Mouse (Mus musculus) liver, embryonic 11.5 days (tissue): ENCODE measurements around the gene Gm28710. TPM values are rescaled to one million over a fixed set of nuclear protein-coding genes. Genes with fewer than 3 reads are reported as not detected.

Experiments
- ATAC-seq: fragments of 200-750 bp; cut with Nextera tagmentation; replicated peaks from 2 replicates; pipeline ENCODE4 v1.8.0; 2017; ENCODE audit warnings: moderate number of reproducible peaks, mild to moderate bottlenecking, moderate TSS enrichment, moderate library complexity; ENCODE audit not compliant: low FRiP score
- DNase-seq: peaks from one replicate; pipeline ENCODE4 v3.0.0-alpha.2; 2017; ENCODE audit warnings: low spot score
- H3K27ac ChIP-seq: fragments of 300-500 bp; sonication (generic); 2 replicates; pipeline ENCODE4 v1.5.1; 2014; ENCODE audit warnings: mild to moderate bottlenecking, low read depth, low read length, control low read depth
- H3K27me3 ChIP-seq: fragments of 300-500 bp; sonication (generic); replicated peaks from 2 replicates; pipeline ENCODE4 v1.6.1; 2014; ENCODE audit warnings: low read length, mixed read lengths; ENCODE audit not compliant: control insufficient read depth, insufficient read depth
- H3K36me3 ChIP-seq: fragments of 300-500 bp; sonication (generic); 2 replicates; pipeline ENCODE4 v1.6.1; 2014; ENCODE audit warnings: mild to moderate bottlenecking, low read length, moderate library complexity, mixed read lengths; ENCODE audit not compliant: control insufficient read depth, insufficient read depth
- H3K4me1 ChIP-seq: fragments of 300-500 bp; sonication (generic); replicated peaks from 2 replicates; pipeline ENCODE4 v1.6.1; 2014; ENCODE audit warnings: low read length, mixed read lengths; ENCODE audit not compliant: control insufficient read depth, insufficient read depth
- H3K4me2 ChIP-seq: fragments of 300-500 bp; sonication (generic); 2 replicates; pipeline ENCODE4 v1.6.1; 2014; ENCODE audit warnings: mild to moderate bottlenecking, control low read depth, moderate library complexity
- H3K4me3 ChIP-seq: fragments of 300-500 bp; sonication (generic); 2 replicates; pipeline ENCODE4 v1.5.1; 2014; ENCODE audit warnings: low read depth, low read length, control low read depth
- H3K9ac ChIP-seq: fragments of 300-500 bp; sonication (generic); 2 replicates; pipeline ENCODE4 v1.6.1; 2014; ENCODE audit warnings: low read depth, low read length, control low read depth
- H3K9me3 ChIP-seq: fragments of 300-500 bp; sonication (generic); 2 replicates; pipeline ENCODE4 v1.6.1; 2016; ENCODE audit warnings: low read length, inconsistent platforms, mixed read lengths; ENCODE audit not compliant: control insufficient read depth
- WGBS: fragments of 180-500 bp; shearing (Covaris S2); extraction: QIAGEN DNeasy Blood & Tissue Kit; methylation state at CpG from one replicate; pipeline ENCODE4 v1.1.7; 2014; 5-methylcytosine and 5-hydroxymethylcytosine counted together
- polyA plus RNA-seq: library from polyadenylated mRNA; unstranded; fragments of >200 nt; fragmentation: Nextera tagmentation; extraction: Ambion mirVana; gene quantifications from 2 replicates; pipeline ENCODE4 v1.2.1, GENCODE M21; 2014

The Gm28710 gene
- polyA plus RNA-seq: not detected in 2 replicates

DNA sequence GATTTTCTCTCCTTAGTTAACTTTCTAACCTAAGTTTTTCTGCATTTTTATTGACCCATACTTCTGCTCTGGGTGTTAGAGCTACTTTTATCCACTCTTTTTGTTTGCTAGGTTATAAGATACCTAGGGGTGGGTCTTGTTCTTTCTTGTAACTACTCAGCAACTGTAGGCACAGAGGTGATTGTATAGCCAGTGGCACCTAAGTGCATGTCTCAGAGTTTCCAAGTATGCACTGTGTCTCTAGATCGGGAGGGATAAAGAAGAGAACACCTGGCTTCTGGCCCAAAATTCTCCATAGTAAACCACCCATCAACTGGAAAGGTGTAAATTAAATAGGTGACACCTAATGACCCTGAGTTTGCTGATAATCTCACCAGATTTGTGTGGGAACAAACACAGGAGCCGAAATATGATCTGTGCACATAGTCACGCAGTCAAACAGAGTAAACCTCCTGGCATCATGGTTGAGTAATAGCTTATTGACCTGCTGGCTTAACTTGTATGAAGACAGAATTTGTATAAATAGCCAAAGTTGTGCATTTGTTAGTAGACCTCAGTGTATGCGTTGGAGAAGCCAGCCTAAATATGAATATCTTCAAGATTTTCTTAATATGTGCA is at the start of gene Gm28710:
Gene Gm28710 (plus strand): TSS at position 568 of the 618 bp plus-strand sequence.
- Histone ChIP-seq H3K27ac (no peak within 1 kb of the TSS), H3K4me2 (no peak within 1 kb of the TSS), H3K27me3 (no peaks in the 10 kb centered on the region), H3K9ac (no peak within 1 kb of the TSS), H3K9me3 (no peaks in the 10 kb centered on the region), H3K36me3 (no peaks in the 10 kb centered on the region), H3K4me1 (no peaks in the 10 kb centered on the region), H3K4me3 (no peak within 1 kb of the TSS)
- 86% methylated on average over 4 of the region's 4 CpGs for WGBS
- DNase-seq (no peak), ATAC-seq (no peak)

DNA sequence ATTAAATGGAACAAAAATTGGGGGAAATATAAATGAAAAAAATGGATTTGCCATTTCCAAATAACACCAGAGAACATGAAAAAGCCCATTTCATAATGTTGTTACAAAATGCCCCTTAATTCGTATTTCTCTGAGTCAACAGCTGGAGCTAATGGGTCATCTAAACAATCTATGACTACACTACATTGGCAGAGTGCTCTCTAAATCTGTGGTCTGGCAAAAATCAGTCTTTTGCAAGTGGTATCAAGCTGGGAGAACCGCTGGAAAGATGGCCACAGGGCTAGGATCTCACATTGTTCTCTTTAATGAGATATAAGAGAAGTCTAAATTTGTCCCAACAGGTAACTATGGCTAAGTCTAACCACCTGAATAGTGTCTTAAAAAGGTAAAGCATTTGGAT is 14.4 kb upstream of the Gm28710 start:
- H3K27ac ChIP-seq: no peak overlapping the region
- H3K9me3 ChIP-seq: no peaks in the 10 kb centered on the region
- no peak overlapping the region for H3K9ac ChIP-seq
- no peaks in the 10 kb centered on the region for H3K27me3 ChIP-seq
- H3K4me2 ChIP-seq: no peak overlapping the region
- no peaks in the 10 kb centered on the region for H3K4me1 ChIP-seq
- DNase-seq: no peak
- H3K36me3 ChIP-seq: no peaks in the 10 kb centered on the region
- no peak for ATAC-seq
- H3K4me3 ChIP-seq: no peak overlapping the region
- 60% methylated on average over 2 of the region's 2 CpGs for WGBS

DNA sequence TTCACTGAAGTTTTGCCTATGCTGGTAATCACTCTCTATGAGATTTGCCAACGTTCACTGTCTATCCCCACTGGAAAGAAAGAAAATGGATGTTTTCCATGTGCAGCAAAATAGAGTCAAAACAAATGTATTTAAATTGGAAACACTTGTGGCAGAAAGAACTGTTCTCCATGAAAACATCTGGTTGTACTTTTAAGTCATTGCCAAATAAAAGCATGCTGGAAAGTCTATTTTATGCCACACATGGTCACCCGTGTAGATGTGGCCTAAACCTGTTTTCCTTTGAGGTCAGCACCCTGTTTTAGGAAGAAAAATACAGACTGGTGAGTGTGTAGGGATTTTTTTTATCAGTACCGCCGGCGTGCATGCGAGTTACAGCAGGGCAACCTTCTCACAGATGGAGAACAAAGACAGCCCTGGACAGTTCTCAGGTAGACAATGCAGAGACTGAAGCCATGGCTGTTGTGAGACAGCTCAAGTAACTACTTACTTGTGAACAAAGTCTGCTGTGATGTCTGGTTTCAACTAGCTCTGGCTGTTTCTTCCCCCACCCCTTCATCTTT is 12.9 kb upstream of the Gm28710 start:
- Histone ChIP-seq H3K27ac (no peak overlapping the region), H3K9me3 (no peaks in the 10 kb centered on the region), H3K9ac (no peak overlapping the region), H3K36me3 (no peaks in the 10 kb centered on the region), H3K4me1 (no peaks in the 10 kb centered on the region), H3K4me2 (no peak overlapping the region), H3K27me3 (no peaks in the 10 kb centered on the region), H3K4me3 (no peak overlapping the region)
- no peak for ATAC-seq
- no peak for DNase-seq
- 75% methylated on average over 6 of the region's 6 CpGs for WGBS

DNA sequence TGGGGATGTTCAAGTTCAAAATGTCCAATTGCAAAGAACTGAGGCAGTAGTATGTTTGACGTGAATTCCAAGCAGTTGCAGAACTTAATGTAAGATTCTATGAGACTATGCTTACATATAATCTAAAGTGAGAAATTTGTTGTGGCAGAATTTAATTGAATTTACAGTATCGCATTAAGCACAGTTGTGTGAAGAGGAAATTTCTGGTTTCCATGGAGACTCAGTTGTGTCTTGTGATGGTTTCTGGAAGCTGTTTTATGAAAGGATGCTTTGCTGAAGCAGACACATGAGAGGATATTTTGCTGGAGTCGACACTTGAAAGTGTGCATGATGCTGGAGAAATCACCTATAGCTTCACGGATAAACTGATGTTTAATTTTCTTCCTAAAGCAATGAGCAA is 6.0 kb upstream of the Gm28710 start:
- Histone ChIP-seq H3K4me2 (no peak overlapping the region), H3K4me1 (no peaks in the 10 kb centered on the region), H3K9ac (no peak overlapping the region), H3K4me3 (no peak overlapping the region), H3K9me3 (no peaks in the 10 kb centered on the region), H3K27ac (no peak overlapping the region), H3K27me3 (no peaks in the 10 kb centered on the region), H3K36me3 (no peaks in the 10 kb centered on the region)
- DNase-seq (no peak), ATAC-seq (no peak)
- WGBS: 84% methylated on average over 4 of the region's 4 CpGs

DNA sequence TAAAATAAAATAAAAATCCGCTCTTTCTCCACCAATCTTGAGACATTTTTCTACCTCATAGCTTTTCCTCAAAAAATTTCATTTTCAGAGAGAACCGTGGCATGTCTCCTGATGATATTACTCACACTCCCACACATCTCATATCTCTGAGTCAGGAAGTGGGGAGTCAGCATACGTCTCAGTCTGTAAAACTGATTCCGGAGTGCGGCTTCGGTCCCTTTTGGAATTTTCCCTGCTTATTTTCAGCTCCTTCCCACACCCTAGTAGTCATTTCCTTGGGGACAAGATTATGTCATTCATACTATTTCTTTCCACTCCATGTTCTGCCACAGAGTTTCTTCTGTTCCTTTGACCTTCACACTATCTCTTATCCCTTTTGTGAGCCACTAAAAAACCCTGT is 3.4 kb downstream of the Gm28710 start:
- Histone ChIP-seq H3K9ac (no peak overlapping the region), H3K4me3 (no peak overlapping the region), H3K4me2 (no peak overlapping the region), H3K4me1 (no peaks in the 10 kb centered on the region), H3K27ac (no peak overlapping the region), H3K9me3 (no peaks in the 10 kb centered on the region), H3K36me3 (no peaks in the 10 kb centered on the region), H3K27me3 (no peaks in the 10 kb centered on the region)
- DNase-seq (no peak), ATAC-seq (no peak)
- 66% methylated on average over 6 of the region's 6 CpGs for WGBS

DNA sequence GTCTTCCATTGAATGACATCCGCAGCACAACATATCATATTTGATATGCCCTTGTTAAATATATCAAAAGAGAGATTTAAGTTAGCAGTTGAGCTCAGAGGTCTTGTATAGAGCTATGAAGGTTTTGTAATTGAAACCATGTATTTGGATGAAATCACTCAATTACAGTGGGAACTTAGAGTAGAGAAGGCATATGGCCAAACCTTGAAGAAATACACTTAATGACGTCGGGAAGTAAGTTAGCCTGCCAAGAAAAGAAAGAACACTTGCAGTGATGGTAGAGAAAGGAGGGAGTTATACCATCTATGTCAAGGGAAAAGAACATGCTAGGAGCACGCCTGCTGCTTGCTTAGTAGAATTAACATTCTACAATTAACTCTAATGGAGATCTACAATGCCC is 11.1 kb downstream of the Gm28710 start:
- H3K9ac ChIP-seq: no peak overlapping the region
- no peaks in the 10 kb centered on the region for H3K36me3 ChIP-seq
- no peaks in the 10 kb centered on the region for H3K27me3 ChIP-seq
- no peak overlapping the region for H3K4me3 ChIP-seq
- 72% methylated on average over 4 of the region's 4 CpGs for WGBS
- H3K27ac ChIP-seq: no peak overlapping the region
- no peaks in the 10 kb centered on the region for H3K4me1 ChIP-seq
- DNase-seq (no peak), ATAC-seq (no peak)
- H3K9me3 ChIP-seq: no peaks in the 10 kb centered on the region
- no peak overlapping the region for H3K4me2 ChIP-seq

DNA sequence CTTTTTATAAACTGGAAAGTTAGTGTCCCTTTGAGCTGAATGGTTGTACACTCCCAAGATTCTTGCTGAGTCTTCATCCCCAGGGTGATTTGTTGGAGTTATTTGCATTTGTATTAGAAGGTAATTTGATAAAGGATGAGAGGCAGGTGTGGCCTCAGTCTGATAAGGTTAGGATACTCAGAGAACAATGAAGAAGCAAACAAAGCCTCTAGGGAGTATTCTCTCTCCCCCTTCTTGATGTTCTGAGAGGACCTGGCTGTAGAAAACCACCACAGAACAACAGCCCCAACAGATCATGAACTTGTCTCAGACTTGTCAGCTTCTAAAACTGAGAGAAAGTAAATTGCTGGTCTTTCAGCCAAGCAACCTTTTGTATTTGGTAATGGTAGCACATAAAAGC is 47.4 kb downstream of the Gm28710 start:
- no peaks in the 10 kb centered on the region for H3K36me3 ChIP-seq
- H3K4me1 ChIP-seq: no peaks in the 10 kb centered on the region
- no peak overlapping the region for H3K9ac ChIP-seq
- no peak overlapping the region for H3K4me2 ChIP-seq
- H3K4me3 ChIP-seq: no peak overlapping the region
- no peak for ATAC-seq
- H3K27me3 ChIP-seq: no peaks in the 10 kb centered on the region
- H3K9me3 ChIP-seq: no peaks in the 10 kb centered on the region
- no peak for DNase-seq
- H3K27ac ChIP-seq: no peak overlapping the region

DNA sequence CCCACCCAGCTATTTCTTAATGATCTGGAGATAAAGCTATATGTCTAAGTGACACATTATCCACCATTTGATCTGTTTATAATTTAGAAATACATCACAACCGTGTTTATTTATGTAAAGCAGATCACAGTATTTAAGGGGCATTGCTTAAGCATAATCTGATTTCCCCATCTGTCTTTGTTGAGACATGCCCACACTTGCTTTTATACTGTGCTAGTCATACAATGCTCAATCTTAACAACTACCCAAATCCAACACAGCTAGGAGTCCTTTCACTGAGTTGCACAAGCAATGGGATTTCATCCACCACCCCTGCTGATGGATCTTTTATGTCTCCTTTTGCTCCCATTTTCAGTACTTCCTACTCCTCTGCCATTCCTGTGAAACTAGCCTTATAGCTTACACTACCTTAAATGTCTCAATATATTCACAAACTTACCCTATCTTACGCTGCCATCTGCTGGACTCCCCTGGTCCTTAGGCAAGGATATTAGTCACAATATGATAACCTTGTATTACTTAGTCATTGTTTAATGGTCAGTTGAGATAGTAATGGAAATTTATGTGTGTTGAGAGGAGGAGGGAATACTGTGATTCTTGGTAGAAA is 77.8 kb downstream of the Gm28710 start:
- H3K4me1 ChIP-seq: no peaks in the 10 kb centered on the region
- no peak overlapping the region for H3K4me3 ChIP-seq
- H3K9ac ChIP-seq: no peak overlapping the region
- ATAC-seq (peak; percentile 49; the same call in 1 of the 2 replicates), DNase-seq (no peak)
- no peak overlapping the region for H3K4me2 ChIP-seq
- WGBS: 47% methylated on average over 2 of the region's 2 CpGs
- H3K27ac ChIP-seq: no peak overlapping the region
- no peaks in the 10 kb centered on the region for H3K36me3 ChIP-seq
- no peaks in the 10 kb centered on the region for H3K9me3 ChIP-seq
- no peaks in the 10 kb centered on the region for H3K27me3 ChIP-seq

DNA sequence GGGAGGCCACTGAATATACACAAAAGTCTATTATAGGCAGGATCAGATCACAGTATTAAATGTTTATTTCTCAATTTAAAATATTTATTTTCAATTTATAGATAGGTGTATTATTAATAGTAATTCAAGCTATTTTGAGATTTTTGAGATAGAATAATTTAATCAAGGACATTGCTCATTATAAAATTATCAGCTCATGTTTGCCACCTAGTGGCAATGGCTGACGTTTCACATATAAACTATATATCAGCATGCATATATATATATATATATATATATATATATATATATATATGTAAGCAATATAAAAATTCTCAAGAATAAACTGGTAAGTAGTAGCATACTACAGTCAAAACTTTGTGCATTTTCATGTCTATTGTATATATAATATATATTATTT is 102.6 kb downstream of the Gm28710 start:
- no peak for DNase-seq
- Histone ChIP-seq H3K36me3 (no peaks in the 10 kb centered on the region), H3K4me2 (no peak overlapping the region), H3K27ac (no peak overlapping the region), H3K4me1 (no peaks in the 10 kb centered on the region), H3K27me3 (no peaks in the 10 kb centered on the region), H3K9me3 (no peaks in the 10 kb centered on the region), H3K4me3 (no peak overlapping the region), H3K9ac (no peak overlapping the region)
- 13% methylated on average over 1 of the region's 1 CpGs for WGBS
- no peak for ATAC-seq
